Mouse (Mus musculus): ENCODE results near the gene Gm14085. TPM values are rescaled to one million over a fixed set of nuclear protein-coding genes. Genes with fewer than 3 reads are reported as not detected.

Gm14085 gene
- polyA plus RNA-seq, 1 experiment from 2014 or later, result 8.8 TPM

- peak; percentile 62 for DNase-seq (ENCODE audit: low spot score)
Measured at GRCm38 (mm10) chr2:122558317-122558716, 73.6 kb downstream of the Gm14085 start.

DNA sequence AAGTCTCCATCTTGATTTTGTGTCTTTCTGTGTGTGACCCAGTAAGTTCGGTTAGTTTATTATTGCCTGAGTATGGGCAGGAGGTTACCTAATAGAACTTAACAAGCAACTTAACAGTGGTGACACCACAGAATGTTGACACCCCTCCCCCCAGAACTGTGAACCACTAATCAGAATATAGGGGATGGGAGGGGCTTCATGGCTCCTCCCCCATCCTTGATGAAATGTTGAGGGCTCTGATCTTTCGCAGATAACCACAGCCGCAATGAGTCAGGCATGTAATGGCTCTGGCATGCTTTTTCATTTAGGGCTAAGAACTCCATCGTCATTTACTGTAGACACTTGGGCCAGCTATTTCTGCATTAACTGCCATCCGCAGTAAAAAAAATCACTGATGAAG lies 76.5 kb downstream of the Gm14085 start:
- no peak for DNase-seq (ENCODE audit: low spot score)

DNA sequence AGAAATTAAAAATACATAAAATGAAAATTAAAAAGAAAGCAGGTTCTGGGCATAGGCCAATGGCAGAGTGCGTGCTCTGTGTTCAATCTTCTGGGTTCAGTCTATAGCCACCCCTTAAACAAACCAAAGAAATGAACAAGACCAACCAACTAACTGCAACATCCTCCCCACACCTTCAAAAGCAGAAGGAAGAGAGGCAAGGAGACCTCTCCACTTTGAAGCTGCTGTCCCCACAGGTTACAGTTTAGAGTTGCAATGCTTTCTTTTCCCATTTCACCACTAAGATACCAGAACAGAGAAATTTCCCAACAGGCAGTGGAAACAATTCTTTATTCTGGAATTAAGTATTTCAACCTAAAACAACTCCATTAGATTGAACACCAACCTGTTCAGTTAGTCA lies 77.5 kb downstream of the Gm14085 start:
- DNase-seq (ENCODE audit: low spot score), result no peak

DNA sequence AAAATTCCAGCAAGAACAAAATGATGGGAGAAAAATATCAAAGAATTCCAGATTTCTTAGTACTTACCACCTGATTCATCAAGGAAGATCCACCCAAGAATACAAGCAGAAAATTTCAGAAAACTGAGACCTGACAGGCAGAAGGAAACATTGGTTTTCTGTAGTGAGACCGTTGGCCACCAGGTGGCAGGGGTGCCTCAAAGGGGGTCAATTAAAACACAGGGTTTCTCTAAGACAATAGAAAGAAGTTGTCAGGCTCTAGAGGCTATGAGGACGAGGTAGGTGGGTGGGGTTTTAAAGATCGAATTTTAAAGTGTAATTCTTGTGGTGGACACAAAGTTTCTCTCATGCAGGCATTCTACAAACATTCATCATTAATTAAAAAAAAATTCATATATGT lies 84.7 kb downstream of the Gm14085 start:
- DNase-seq (ENCODE audit: low spot score), result peak; percentile 73

GRCm38 (mm10) chr2:122570430-122570829 lies 85.7 kb downstream of the Gm14085 start:
- DNase-seq (ENCODE audit: low spot score), result no peak

- DNase-seq (ENCODE audit: low spot score), result no peak
Measured at GRCm38 (mm10) chr2:122571326-122571725, 86.6 kb downstream of the Gm14085 start.

DNA sequence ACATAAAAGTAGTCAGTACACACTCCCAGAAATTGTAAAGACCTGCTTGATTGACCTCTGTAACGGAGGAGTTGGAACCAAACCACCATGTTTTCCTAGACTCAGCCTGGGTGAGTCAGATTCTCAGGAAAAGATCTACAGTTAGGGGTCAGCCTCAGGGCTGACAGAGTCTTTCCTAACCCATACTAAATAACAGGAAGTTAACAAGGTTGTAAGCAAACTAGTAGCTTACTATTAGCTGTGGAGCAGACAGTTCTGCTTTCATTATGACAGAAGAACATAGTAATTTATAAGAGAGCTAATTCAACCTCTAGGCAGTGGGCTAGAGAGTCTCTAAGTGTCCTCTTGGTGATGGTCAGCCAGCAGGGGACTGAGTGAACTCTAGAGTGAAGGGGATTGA lies 87.7 kb downstream of the Gm14085 start:
- DNase-seq (ENCODE audit: low spot score), result no peak

- no peak for DNase-seq (ENCODE audit: low spot score)
Measured at GRCm38 (mm10) chr2:122575470-122575869, 90.7 kb downstream of the Gm14085 start.

- no peak for DNase-seq (ENCODE audit: low spot score)
Measured at GRCm38 (mm10) chr2:122576295-122576694, 91.6 kb downstream of the Gm14085 start.

DNA sequence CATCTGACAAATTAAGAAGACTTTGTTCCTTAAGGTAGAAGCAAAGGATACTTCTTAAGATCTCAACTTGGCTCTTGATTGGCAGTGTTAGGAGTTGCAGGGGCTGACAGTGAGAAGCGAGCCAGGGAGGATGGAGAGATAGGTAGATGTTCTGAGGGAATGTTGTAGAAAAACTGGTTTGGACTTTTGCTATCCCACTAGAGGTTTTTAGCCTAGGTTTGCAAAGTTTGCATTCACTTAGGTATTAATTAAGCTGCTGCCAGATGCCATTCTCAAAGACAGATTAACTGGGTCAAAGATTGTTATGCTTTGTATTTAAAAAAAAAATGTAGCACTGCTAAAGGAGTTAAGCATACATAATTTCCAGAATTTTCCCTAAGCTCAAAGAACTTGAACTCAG lies 92.6 kb downstream of the Gm14085 start:
- no peak for DNase-seq (ENCODE audit: low spot score)

Other genes with a start within 250 kb of the Gm14085 start
- gene Duox2, start 186.5 kb upstream of the Gm14085 start, polyA plus RNA-seq (2015; fragmentation: Nextera tagmentation; extraction: Ambion mirVana), result 0.30 and 0.61 TPM in 2 replicates
- 0.34 TPM in 1 of 2 replicates, not detected in the other for gene Duoxa2, start 186.0 kb upstream of the Gm14085 start, polyA plus RNA-seq (2015; fragmentation: Nextera tagmentation; extraction: Ambion mirVana)
- 2.1 and 2.3 TPM in 2 replicates for gene Duoxa1, start 171.2 kb upstream of the Gm14085 start, polyA plus RNA-seq (2015; fragmentation: Nextera tagmentation; extraction: Ambion mirVana)
- gene Duox1, start 169.3 kb upstream of the Gm14085 start, polyA plus RNA-seq (2015; fragmentation: Nextera tagmentation; extraction: Ambion mirVana), result 0.08 and 0.16 TPM in 2 replicates
- 3.4 and 3.9 TPM in 2 replicates for gene Shf, start 115.8 kb upstream of the Gm14085 start, polyA plus RNA-seq (2015; fragmentation: Nextera tagmentation; extraction: Ambion mirVana)
- gene Slc28a2, start 58.5 kb upstream of the Gm14085 start, polyA plus RNA-seq (2015; fragmentation: Nextera tagmentation; extraction: Ambion mirVana), result 25.0 and 29.1 TPM in 2 replicates
- 6.3 and 7.4 TPM in 2 replicates for gene Gatm, start 126.4 kb downstream of the Gm14085 start, polyA plus RNA-seq (2015; fragmentation: Nextera tagmentation; extraction: Ambion mirVana)
- gene AA467197, start 152.0 kb downstream of the Gm14085 start, polyA plus RNA-seq (2015; fragmentation: Nextera tagmentation; extraction: Ambion mirVana), result 25.3 and 27.2 TPM in 2 replicates
- gene Slc30a4, start 217.7 kb downstream of the Gm14085 start, polyA plus RNA-seq (2015; fragmentation: Nextera tagmentation; extraction: Ambion mirVana), result 5.9 and 6.2 TPM in 2 replicates